Mouse (Mus musculus) hindbrain, embryonic 10.5 days (tissue): Measurements from ENCODE around the gene Spcs1. TPM values are rescaled to one million over a fixed set of nuclear protein-coding genes. Genes with fewer than 3 reads are reported as not detected.
A peak's percentile ranks its signal among the peaks of the same experiment; 100 is the strongest.

Source experiments
- DNase-seq: peaks from one replicate; pipeline ENCODE4 v3.0.0-alpha.2; 2017; ENCODE audit warnings: low spot score
- H3K27ac ChIP-seq: fragments of 300-500 bp; sonication (generic); 2 replicates; pipeline ENCODE4 v1.5.1; 2016; ENCODE audit warnings: mild to moderate bottlenecking, moderate library complexity
- H3K27me3 ChIP-seq: fragments of 300-500 bp; sonication (generic); 2 replicates; pipeline ENCODE4 v1.6.1; 2016; ENCODE audit warnings: mild to moderate bottlenecking; ENCODE audit not compliant: poor library complexity, insufficient read depth, severe bottlenecking
- H3K36me3 ChIP-seq: fragments of 300-500 bp; sonication (generic); 2 replicates; pipeline ENCODE4 v1.6.1; 2016; ENCODE audit warnings: mild to moderate bottlenecking, moderate library complexity
- H3K4me1 ChIP-seq: fragments of 300-500 bp; sonication (generic); replicated peaks from 2 replicates; pipeline ENCODE4 v1.6.1; 2016; ENCODE audit warnings: mild to moderate bottlenecking
- H3K4me3 ChIP-seq: fragments of 300-500 bp; sonication (generic); 2 replicates; pipeline ENCODE4 v1.5.1; 2016; ENCODE audit warnings: mild to moderate bottlenecking, moderate library complexity
- H3K9me3 ChIP-seq: fragments of 300-500 bp; sonication (generic); 2 replicates; pipeline ENCODE4 v1.6.1; 2016; ENCODE audit warnings: mild to moderate bottlenecking, moderate library complexity
- WGBS: fragments of 180-500 bp; shearing (Covaris S2); methylation state at CpG from one replicate; pipeline ENCODE4 v1.1.7; 2016; 5-methylcytosine and 5-hydroxymethylcytosine counted together
- polyA plus RNA-seq: library from polyadenylated mRNA; unstranded; fragments of >200 nt; fragmentation: Nextera tagmentation; extraction: Ambion mirVana; gene quantifications from 2 replicates; pipeline ENCODE4 v1.2.1, GENCODE M21; 2016

Spcs1 gene
- polyA plus RNA-seq, 1 experiment from 2014 or later = 290 TPM

GRCm38 (mm10) chr14:31004527-31004926, 3.1 kb upstream of the Spcs1 start:
- no peak overlapping the region for H3K27ac ChIP-seq
- 86% methylated on average over 2 of the region's 2 CpGs for WGBS

DNA sequence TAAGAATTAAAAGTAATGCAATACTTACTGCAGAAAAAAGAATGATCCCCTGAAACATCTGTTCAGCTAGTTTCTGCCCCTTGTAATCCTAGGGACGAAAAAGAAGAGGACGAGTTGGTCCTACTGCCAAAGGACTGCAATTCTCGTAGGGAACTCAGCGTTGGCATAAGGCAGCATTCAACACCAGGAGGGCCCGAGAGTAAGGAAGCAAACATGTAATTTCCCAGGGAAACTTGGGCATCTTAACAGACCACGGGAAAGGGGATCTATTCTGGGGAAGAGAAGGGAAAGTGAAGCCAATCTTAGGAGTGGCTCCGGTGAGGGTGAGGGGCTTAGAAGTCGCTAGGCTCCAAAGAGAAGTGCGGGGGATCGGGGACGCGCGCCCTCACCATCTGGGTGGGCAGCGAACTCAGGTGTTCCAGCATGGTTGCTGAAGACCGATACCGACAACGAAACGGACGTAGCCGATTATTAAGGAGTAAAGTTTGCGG, 611 bp downstream of the Spcs1 start:
- Histone ChIP-seq H3K36me3 (peaks cover 28% of the 10 kb centered on the region), H3K27me3 (no peaks in the 10 kb centered on the region), H3K4me3 (peak overlapping the region; percentile 98), H3K9me3 (no peaks in the 10 kb centered on the region), H3K27ac (peak overlapping the region; percentile 98), H3K4me1 (peaks cover 23% of the 10 kb centered on the region)
- no peak for DNase-seq
- under 1% methylated on average over 21 of the region's 21 CpGs for whole genome bisulfite sequencing

More at GRCm38 (mm10) chr14:31004527-31004926, 3.1 kb upstream of the Spcs1 start:
- H3K4me1 ChIP-seq = peaks cover 23% of the 10 kb centered on the region
- no peak overlapping the region for H3K4me3 ChIP-seq
- DNase-seq = no peak
- peaks cover 35% of the 10 kb centered on the region for H3K36me3 ChIP-seq
- H3K9me3 ChIP-seq = no peaks in the 10 kb centered on the region
- no peaks in the 10 kb centered on the region for H3K27me3 ChIP-seq

DNA sequence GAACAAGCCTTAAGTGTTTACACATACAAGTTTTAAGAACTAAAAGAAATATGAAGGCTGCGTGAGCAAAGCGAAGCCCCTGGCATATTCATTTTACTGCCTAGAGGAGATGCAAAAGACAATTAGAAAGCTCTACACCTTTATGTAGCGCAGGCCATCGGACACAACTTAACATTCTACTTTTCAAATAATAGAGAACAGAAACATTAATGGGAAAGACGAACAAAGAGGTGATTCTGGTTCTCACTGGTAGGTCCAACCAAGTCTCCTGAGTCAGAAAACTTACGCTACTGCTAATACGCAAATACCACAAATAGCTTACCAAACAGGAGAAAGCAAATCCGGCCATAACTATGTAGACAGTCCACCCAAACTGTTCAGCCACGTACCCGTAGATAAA, 1.1 kb downstream of the Spcs1 start:
- no peaks in the 10 kb centered on the region for H3K9me3 ChIP-seq
- 71% methylated on average over 10 of the region's 10 CpGs for whole genome bisulfite sequencing
- H3K36me3 ChIP-seq = peaks cover 26% of the 10 kb centered on the region
- no peaks in the 10 kb centered on the region for H3K27me3 ChIP-seq
- peak overlapping the region; percentile 98 for H3K27ac ChIP-seq
- peaks cover 23% of the 10 kb centered on the region for H3K4me1 ChIP-seq
- H3K4me3 ChIP-seq = peak overlapping the region; percentile 98
- DNase-seq = no peak

GRCm38 (mm10) chr14:30996417-30996816, 5.1 kb downstream of the Spcs1 start:
- H3K4me1 ChIP-seq = peaks cover 10% of the 10 kb centered on the region
- no peak overlapping the region for H3K27ac ChIP-seq
- H3K36me3 ChIP-seq = peaks cover 25% of the 10 kb centered on the region
- no peaks in the 10 kb centered on the region for H3K9me3 ChIP-seq
- H3K4me3 ChIP-seq = no peak overlapping the region
- H3K27me3 ChIP-seq = no peaks in the 10 kb centered on the region
- no peak for DNase-seq

GRCm38 (mm10) chr14:30976222-30976621, 25.2 kb downstream of the Spcs1 start:
- Histone ChIP-seq H3K36me3 (peaks cover 55% of the 10 kb centered on the region), H3K9me3 (no peaks in the 10 kb centered on the region), H3K27me3 (no peaks in the 10 kb centered on the region), H3K4me1 (0 out of 2 replicates have a peak, but pooled peaks cover 5% of the 10 kb centered on the region), H3K27ac (no peak overlapping the region), H3K4me3 (no peak overlapping the region)
- no peak for DNase-seq
- WGBS = 86% methylated on average over 3 of the region's 3 CpGs

GRCm38 (mm10) chr14:30974204-30974603, 27.3 kb downstream of the Spcs1 start:
- Histone ChIP-seq H3K27ac (peak overlapping the region; percentile 62), H3K9me3 (no peaks in the 10 kb centered on the region), H3K4me3 (no peak overlapping the region), H3K4me1 (0 out of 2 replicates have a peak, but pooled peaks cover 5% of the 10 kb centered on the region), H3K36me3 (peaks cover 60% of the 10 kb centered on the region), H3K27me3 (no peaks in the 10 kb centered on the region)
- no peak for DNase-seq
- WGBS = 61% methylated on average over 6 of the region's 6 CpGs

GRCm38 (mm10) chr14:30960366-30960765, 41.1 kb downstream of the Spcs1 start:
- no peaks in the 10 kb centered on the region for H3K9me3 ChIP-seq
- no peaks in the 10 kb centered on the region for H3K27me3 ChIP-seq
- peaks cover 53% of the 10 kb centered on the region for H3K36me3 ChIP-seq
- no peak for DNase-seq
- 94% methylated on average over 1 of the region's 1 CpGs for WGBS
- no peak overlapping the region for H3K27ac ChIP-seq
- H3K4me1 ChIP-seq = no peaks in the 10 kb centered on the region
- H3K4me3 ChIP-seq = no peak overlapping the region

- Histone ChIP-seq H3K4me3 (no peak overlapping the region), H3K9me3 (no peaks in the 10 kb centered on the region), H3K36me3 (peaks cover 53% of the 10 kb centered on the region), H3K4me1 (no peaks in the 10 kb centered on the region), H3K27me3 (no peaks in the 10 kb centered on the region), H3K27ac (no peak overlapping the region)
- DNase-seq = no peak
- 94% methylated on average over 4 of the region's 4 CpGs for WGBS
Measured at GRCm38 (mm10) chr14:30959031-30959430, 42.4 kb downstream of the Spcs1 start.

GRCm38 (mm10) chr14:30958517-30958916, 43.0 kb downstream of the Spcs1 start:
- WGBS = 80% methylated on average over 2 of the region's 2 CpGs
- Histone ChIP-seq H3K4me1 (no peaks in the 10 kb centered on the region), H3K27me3 (no peaks in the 10 kb centered on the region), H3K36me3 (peaks cover 52% of the 10 kb centered on the region), H3K27ac (no peak overlapping the region), H3K4me3 (no peak overlapping the region), H3K9me3 (no peaks in the 10 kb centered on the region)
- no peak for DNase-seq

DNA sequence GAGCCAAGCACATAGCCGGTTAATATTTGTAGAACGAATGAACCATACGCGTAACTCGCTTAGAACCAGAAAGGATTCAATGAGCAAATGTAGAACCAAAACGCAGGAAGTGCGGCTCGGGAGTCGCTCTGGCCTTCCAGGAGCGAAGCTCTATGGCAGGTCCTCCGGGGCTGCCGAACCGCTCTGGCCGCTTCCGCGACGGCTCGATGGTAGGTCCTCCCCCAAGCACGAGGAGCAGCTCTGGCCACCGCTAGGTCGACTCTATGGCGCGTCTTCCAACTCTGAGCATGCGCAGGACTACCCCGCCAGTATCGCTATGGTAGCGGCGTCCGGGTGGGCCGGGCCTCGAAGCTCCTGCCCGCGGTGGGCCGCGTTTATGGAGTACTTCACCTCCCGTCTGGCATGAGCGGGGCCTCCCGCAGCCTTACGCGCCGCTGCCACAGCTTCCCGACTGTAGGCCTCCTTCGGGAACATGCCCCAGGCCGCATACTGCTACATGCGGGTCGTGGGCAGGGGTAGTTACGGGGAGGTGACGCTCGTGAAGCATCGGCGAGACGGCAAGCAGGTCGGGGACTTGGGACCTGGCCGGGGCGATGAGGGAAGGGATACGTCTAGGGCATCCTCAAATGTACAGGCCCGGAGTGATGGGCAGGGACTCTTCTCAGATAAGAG, 50.2 kb downstream of the Spcs1 start, which contains the start of gene Nek4:
TSS of gene Nek4 (plus strand) at position 224 of the 672 bp plus-strand sequence.
- peaks cover 8% of the 10 kb centered on the region for H3K36me3 ChIP-seq
- WGBS = under 1% methylated on average over 57 of the region's 57 CpGs

DNA sequence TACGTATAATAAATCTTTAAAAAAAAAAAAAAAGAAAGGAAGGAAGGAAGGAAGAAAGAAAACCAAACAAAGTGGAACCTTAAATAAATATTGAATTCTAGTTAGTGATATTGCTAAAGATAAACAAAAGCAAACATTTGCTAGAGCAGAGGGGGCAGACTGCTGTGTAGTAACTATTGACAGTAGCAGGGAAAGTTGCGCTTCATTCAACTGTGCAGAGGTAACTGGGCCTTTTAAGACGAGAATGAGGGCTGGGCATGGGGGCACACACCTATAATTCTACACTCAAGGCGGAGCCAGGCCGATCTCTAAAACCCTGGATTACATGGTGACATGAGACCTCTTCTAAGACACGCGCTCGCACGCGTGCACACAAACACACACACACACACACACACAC, 51.5 kb downstream of the Spcs1 start:
- DNase-seq = no peak
- Histone ChIP-seq H3K9me3 (no peaks in the 10 kb centered on the region), H3K4me1 (peaks cover 10% of the 10 kb centered on the region), H3K27ac (no peak overlapping the region), H3K27me3 (0 out of 2 replicates have a peak, but pooled peaks cover 3% of the 10 kb centered on the region), H3K4me3 (no peak overlapping the region), H3K36me3 (peaks cover 8% of the 10 kb centered on the region)
- WGBS = 96% methylated on average over 10 of the region's 10 CpGs

More for the DNA sequence above, 50.2 kb downstream of the Spcs1 start, which contains the start of gene Nek4:
- H3K9me3 ChIP-seq = no peaks in the 10 kb centered on the region
- peak within 1 kb of the TSS; percentile 92 for H3K27ac ChIP-seq
- H3K27me3 ChIP-seq = 0 out of 2 replicates have a peak, but pooled peaks cover 3% of the 10 kb centered on the region
- H3K4me3 ChIP-seq = peak within 1 kb of the TSS; percentile 95
- H3K4me1 ChIP-seq = peaks cover 10% of the 10 kb centered on the region
- peak; percentile 98 for DNase-seq
